8 mouse cellular contexts compared by ENCODE assay signal in genomic region chr6:116107471-116108358, GRCm38 (mm10).
DNase-seq lines count a peak whose midpoint lies in the region; ATAC-seq lines count a peak whose summit lies in the region.

No protein-coding gene starts in this region.

- no peaks in the 10 kb centered on the region for H3K36me3 ChIP-seq in forebrain, embryonic 11.5 days (ENCODE audit: control insufficient read depth, insufficient read depth, low read length)
- no peaks in the 10 kb centered on the region for H3K36me3 ChIP-seq in lung, embryonic 15.5 days

- intact Hi-C loops in heart, postnatal 14 days (cut with DNase I): loop anchor here (5.0 kb wide), 1 partner anchor 60 kb away; no protein-coding TSS in a partner anchor

- H3K4me1 ChIP-seq in forebrain, embryonic 11.5 days (replicated peaks; ENCODE audit: control insufficient read depth, insufficient read depth, low read length): no peaks in the 10 kb centered on the region
- peaks cover 7% of the 10 kb centered on the region for H3K4me1 ChIP-seq in lung, embryonic 15.5 days

- peak; percentile 26 for DNase-seq in CD4-positive, CD25-positive, alpha-beta regulatory T cell, adult 2 months (ENCODE audit: low read depth, low spot score)
- DNase-seq in adrenal gland, postnatal 25 days: peak; percentile 19
- peak; percentile 82 for DNase-seq in forebrain, embryonic 11.5 days (ENCODE audit: low spot score)
- DNase-seq in heart, postnatal 14 days: peak; percentile 54
- DNase-seq in kidney, postnatal 36 days: peak; percentile 58 to 70
- DNase-seq in ovary, adult 18-20 months (ENCODE audit: low spot score): peak; percentile 17
- DNase-seq in thymus, postnatal 4 days: peak; percentile 58

- peak overlapping the region; percentile 49 for H3K4me3 ChIP-seq in forebrain, embryonic 11.5 days (ENCODE audit: low read depth, low read length)
- peak overlapping the region; percentile 46 for H3K4me3 ChIP-seq in lung, embryonic 15.5 days

- H3K27me3 ChIP-seq in forebrain, embryonic 11.5 days (ENCODE audit: control insufficient read depth, insufficient read depth, low read length): no peaks in the 10 kb centered on the region
- H3K27me3 ChIP-seq in lung, embryonic 15.5 days: no peaks in the 10 kb centered on the region

- under 1% methylated on average over 29 of the region's 29 CpGs for WGBS in forebrain, embryonic 11.5 days
- whole genome bisulfite sequencing in lung, embryonic 15.5 days: 3% methylated on average over 29 of the region's 29 CpGs

- peak overlapping the region; percentile 67 for H3K9ac ChIP-seq in forebrain, embryonic 11.5 days (ENCODE audit: low read length)
- peak overlapping the region; percentile 28 for H3K9ac ChIP-seq in lung, embryonic 15.5 days

- H3K9me3 ChIP-seq in forebrain, embryonic 11.5 days (ENCODE audit: control insufficient read depth, low read length): no peaks in the 10 kb centered on the region
- H3K9me3 ChIP-seq in lung, embryonic 15.5 days: no peaks in the 10 kb centered on the region

- peak overlapping the region; percentile 76 for H3K4me2 ChIP-seq in forebrain, embryonic 11.5 days (ENCODE audit: low read depth, low read length, severe bottlenecking)
- peak overlapping the region; percentile 68 for H3K4me2 ChIP-seq in lung, embryonic 15.5 days

- peak; percentile 98 for ATAC-seq in forebrain, embryonic 11.5 days (replicated peaks; ENCODE audit: low FRiP score)
- peak; percentile 94 for ATAC-seq in lung, embryonic 15.5 days (ENCODE audit: borderline replicate concordance, extremely low read depth, low FRiP score, low TSS enrichment)

- peak overlapping the region; percentile 73 for H3K27ac ChIP-seq in forebrain, embryonic 11.5 days (ENCODE audit: low read depth, low read length)
- peak overlapping the region; percentile 70 for H3K27ac ChIP-seq in lung, embryonic 15.5 days

Comparison
In these comparisons a context has a peak if more than half of its experiments do, and no peak if none do; other contexts are left out.
1. Peak in every context shown above with its lines: DNase-seq, ATAC-seq, H3K4me3 ChIP-seq and H3K27ac ChIP-seq.
2. DNase-seq: peak in every context shown above with its lines; median percentile 82 in forebrain, embryonic 11.5 days; 64 in kidney, postnatal 36 days; 58 in thymus, postnatal 4 days; 54 in heart, postnatal 14 days; 26 in CD4-positive, CD25-positive, alpha-beta regulatory T cell, adult 2 months; 19 in adrenal gland, postnatal 25 days; 17 in ovary, adult 18-20 months.